ENCODE assay signal across 1 mouse cellular context in the genomic region with DNA sequence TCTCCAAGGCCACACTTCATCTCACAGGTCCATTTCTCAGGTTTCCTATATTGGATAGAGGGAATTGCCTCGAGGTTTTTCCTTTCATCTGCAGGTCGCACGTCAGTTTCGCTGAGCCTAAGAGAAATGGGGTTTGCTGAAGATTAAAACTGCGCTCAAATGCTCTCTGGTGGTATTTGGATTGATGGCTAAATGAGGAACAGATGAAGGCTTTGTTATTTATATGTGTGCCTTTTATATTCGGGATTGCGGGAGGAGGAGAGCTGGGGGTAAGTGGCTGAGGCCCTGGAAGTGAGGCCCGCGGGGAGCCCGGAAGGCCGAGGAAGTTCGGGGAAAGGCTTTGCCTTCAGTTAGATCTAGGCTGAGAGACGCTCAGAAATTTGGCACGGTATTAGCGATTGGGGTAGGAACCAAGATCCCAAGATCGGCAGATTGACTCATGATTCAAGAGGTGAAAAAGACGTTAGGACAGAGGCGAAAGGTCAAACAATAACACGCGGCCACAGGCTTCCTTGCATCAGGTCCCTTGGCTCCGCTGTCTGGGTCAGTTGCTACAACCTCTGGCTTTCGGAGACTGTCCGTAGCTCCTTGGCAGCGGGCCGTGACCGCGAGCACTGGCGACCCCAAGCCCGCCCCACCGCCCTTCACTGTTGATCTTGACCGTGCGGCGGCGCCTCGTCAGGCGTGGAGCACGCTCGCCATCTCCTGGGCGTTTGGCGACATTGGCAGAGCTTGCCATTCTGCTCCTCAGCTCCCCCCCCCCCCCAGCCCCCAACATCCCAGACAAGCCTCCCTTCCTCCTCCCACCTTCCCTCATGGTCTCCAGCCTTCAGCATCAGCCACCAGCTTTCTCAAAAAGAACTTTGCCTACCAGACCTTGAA.
TF ChIP-seq lines count a peak whose summit lies in the region.

No protein-coding gene starts in this region.

TF ChIP-seq in MEL, 35 proteins besides CTCF, POLR2A, EP300 and RAD21:
- TF ChIP-seq MXI1 (IDR thresholded peaks at IDR 0.05; ENCODE audit: low read depth, low read length) (0 out of 2 replicates have a peak, but pooled peaks have one; percentile 19), TAL1 (IDR thresholded peaks at IDR 0.05; ENCODE audit: low read length) (no peak), SMC3 (IDR thresholded peaks at IDR 0.05; ENCODE audit: low read depth, low read length) (peak; percentile 66), POLR2AphosphoS5 (IDR thresholded peaks at IDR 0.05; ENCODE audit: borderline replicate concordance, low read depth, low read length) (no peak), BHLHE40 (IDR thresholded peaks at IDR 0.05; ENCODE audit: borderline replicate concordance, low read depth, low read length) (no peak), MAZ (IDR thresholded peaks at IDR 0.05; ENCODE audit: low read depth, low read length) (peak; percentile 64), ZC3H11A (IDR thresholded peaks at IDR 0.05; ENCODE audit: low read depth, low read length) (peak; percentile 67)
